Mouse (Mus musculus): ENCODE results near the gene Tmed5. TPM values are rescaled to one million over a fixed set of nuclear protein-coding genes. Genes with fewer than 3 reads are reported as not detected.

Gene Tmed5
- total RNA-seq, 2 experiments from 2014 or later = 20.2 to 22.1 TPM

DNA sequence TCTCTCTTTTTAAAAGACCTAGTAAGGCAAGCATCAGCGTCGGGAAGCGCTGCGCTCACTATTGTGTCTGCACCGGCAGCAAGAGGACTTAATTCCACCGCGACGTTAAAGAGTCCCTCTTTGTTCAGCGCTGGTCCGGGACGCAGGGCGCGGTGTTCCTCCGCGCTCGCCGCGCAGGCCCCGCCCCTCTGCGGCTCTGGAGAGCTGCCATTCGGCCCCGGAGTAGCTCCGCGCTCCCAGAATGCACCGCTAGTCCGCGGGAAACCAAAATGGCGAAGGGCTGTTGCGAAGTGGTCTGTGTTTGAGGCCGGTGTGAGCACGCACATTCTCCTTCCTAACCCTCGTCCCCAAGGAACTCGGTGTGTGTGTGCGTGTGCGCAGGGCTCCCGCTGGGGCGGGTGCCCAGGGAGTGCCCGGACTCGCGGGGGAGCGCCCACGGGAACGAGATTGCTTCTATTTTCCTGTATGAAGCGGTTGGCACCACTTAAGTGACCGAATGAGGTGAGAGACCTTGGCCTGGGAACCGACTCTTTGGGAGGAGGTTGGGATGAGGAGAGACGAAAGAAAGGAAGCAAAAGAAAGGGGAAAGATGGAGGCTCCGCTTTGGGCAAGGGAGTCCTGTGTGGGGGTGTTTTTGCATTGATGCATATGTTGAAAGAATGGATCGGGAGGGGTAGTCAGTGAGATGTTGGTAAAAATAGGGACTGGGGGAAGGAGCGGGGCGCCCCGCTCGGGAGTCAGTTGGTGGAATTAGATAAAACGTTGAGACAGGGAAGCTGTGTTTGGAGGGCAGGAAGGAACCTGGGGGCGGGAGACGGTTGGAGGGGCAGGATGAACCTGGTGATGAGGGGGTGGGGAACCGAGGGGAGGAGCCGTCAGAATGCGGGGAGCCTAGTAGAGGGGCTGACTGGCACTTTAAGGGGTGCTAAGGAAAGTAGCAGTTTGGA, 66.7 kb downstream of the Tmed5 start, which contains the start of gene Mtf2:
Mtf2 (plus strand) TSS at position 210 of the 947 bp plus-strand sequence.
- intact Hi-C loops (cut with DNase I) = no loop called here
- DNase-seq (ENCODE audit: low spot score in 2 of 2) = peak; percentile 97 to 98

DNA sequence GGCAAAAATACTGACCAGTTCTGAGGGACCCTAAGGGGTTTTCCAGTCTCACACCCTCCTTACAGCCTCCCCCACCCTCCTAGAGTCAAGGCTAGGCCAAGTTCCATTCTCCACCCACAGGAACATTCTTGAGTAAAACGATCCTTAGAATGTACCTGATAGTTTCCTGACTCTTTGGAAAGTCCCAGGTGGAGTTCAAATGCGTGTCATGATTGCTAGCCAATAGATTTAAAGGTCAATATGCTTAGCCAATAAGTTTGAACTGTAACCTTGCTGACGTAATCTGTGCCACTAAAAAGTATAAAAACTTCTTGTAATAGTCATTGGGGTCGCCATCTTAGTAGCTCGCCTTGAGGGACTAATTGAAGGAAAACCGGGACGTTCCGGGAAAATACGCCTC, 72.0 kb downstream of the Tmed5 start:
- no peak for DNase-seq (ENCODE audit: low spot score in 2 of 2)
- intact Hi-C loops (cut with DNase I) = no loop called here

Other genes starting within 250 kb of the Tmed5 start
- gene Rpl5, start 232.1 kb downstream of the Tmed5 start, total RNA-seq (2021) = 10 to 100 TPM; 82.2 to 89.6 TPM
- 10 to 100 TPM; 42.3 to 47.3 TPM for gene Fam69a, start 145.5 kb downstream of the Tmed5 start, total RNA-seq (2021)
- gene Mtf2, start 66.9 kb downstream of the Tmed5 start, total RNA-seq (2021) = 10 to 100 TPM; 45.9 to 50.6 TPM
- gene Ccdc18, start 255 bp upstream of the Tmed5 start, total RNA-seq (2021) = under 1 TPM; 0.61 to 0.90 TPM
- 10 to 100 TPM; 38.5 to 39.7 TPM for gene Dr1, start 136.3 kb upstream of the Tmed5 start, total RNA-seq (2021)
- gene Pigg, start 180.0 kb upstream of the Tmed5 start, total RNA-seq (2021) = 10 to 100 TPM; 10.5 to 10.7 TPM
- 10 to 100 TPM; 76.9 to 78.2 TPM for gene Gm42517, start 235.3 kb upstream of the Tmed5 start, total RNA-seq (2021)